Mouse (Mus musculus) thymus, postnatal 25 days (tissue): ENCODE results near the gene Boll.

Source experiments
- DNase-seq: peaks from one replicate; pipeline ENCODE4 v3.0.0; 2022

The Boll gene

DNA sequence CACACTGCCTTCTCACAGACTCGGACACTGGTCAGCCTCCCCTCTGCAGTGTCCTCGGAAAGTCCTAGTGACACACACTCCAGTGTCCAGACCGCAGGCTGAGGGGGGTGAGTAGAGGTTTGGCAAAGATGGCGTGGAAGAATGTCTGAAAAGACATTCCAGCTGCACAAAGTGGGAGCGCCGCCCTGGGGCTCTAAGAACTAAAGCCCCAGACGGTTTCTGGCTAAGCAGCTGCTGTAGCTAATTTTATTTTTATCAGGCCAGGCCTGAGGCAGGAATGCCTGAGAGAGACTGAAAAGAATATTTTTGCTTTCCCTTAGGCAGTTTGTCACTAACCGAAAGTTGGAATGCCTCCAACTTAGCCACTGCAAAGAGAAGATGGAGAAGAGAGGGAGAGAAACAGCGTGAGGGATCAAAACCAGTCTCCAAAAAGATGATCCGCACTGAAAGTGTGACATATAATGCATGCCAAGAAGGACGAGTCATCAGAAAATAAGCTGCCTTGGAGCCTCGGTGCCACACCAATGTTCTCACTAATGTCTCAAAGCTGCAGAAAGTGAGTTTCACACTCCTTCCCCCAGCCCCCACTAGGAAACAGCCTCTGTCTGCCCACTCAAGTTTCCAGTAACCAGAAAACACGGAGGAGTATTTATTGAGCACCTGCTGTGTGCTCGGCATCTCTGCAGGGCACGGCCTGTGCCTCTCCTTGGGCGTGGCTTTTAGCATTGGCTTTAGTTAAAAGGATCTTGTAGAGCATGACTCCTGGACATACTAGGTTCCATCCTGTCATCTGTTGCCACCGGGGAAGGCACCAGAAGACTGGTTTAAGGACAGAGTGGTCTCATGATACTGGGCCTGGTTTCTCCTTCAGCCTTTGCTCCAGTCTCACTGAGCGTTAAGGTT is 161.2 kb downstream of the Boll start:
- DNase-seq = no peak

DNA sequence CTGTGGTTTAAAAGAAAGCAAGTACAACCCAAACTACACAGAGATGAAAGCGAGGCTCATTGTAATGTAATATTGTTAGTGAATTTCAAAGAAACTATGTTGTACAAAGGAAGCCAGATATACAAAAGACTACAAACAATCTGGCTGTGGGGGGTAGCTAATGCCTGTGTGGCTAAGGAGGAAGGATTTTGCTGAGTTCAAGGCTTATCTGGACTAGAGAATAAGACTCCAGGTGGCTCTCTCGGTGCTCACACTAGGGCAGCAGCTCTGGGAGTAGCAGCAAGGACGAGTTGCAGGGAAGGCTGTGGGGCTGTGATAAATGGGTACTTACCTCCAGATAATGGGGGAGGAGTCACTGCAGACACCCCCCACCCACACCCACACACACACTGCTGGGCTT is 164.6 kb downstream of the Boll start:
- no peak for DNase-seq
